Mouse (Mus musculus) erythroid progenitor cell, adult 5-6 weeks (primary cell): Measurements from ENCODE around the gene Defb22. TPM values are rescaled to one million over a fixed set of nuclear protein-coding genes. Genes with fewer than 3 reads are reported as not detected.

Source experiments
- ATAC-seq: replicated peaks from 2 replicates; pipeline ENCODE4 v1.8.0; 2016; ENCODE audit warnings: moderate number of reproducible peaks, mild to moderate bottlenecking, moderate TSS enrichment, inconsistent platforms; ENCODE audit not compliant: poor library complexity, low FRiP score, severe bottlenecking
- total RNA-seq, 2 experiments: library from RNA; stranded (forward) in 1 of 2; stranded (reverse) in 1 of 2; fragments of 150-400 nt in 1 of 2; fragments of 186-747, 209-891 nt in 1 of 2; gene quantifications; 2 replicates each; pipeline versions ENCODE4 v1.2.3 to v1.2.4; 2015 to 2017; ENCODE audit warnings: low replicate concordance in 2 of 2

Defb22 gene
- total RNA-seq, 2 experiments from 2014 or later: not detected

DNA sequence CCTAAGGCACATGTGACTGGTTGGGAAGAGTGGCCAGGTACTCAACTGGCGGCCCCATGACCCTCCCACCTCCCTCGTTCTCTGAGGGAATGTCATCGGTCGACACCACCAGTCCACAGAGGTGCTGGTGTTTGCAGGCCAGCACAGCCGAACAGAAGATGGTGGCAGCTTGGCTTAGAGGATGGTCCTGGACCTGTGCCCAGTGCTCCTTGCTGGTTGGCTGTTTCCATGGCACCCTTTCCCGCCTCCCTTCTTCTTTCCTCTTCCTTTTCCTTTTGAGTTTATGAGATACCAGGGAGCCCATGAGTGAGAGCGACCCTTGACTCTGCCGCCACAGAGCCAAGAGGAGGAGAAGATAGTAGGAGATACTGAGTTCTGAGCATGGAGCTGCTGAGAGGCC lies 46.7 kb downstream of the Defb22 start:
- ATAC-seq: no peak

- ATAC-seq: no peak
These were observed 47.6 kb downstream of the Defb22 start for GRCm38 (mm10) chr2:152442322-152442721.

DNA sequence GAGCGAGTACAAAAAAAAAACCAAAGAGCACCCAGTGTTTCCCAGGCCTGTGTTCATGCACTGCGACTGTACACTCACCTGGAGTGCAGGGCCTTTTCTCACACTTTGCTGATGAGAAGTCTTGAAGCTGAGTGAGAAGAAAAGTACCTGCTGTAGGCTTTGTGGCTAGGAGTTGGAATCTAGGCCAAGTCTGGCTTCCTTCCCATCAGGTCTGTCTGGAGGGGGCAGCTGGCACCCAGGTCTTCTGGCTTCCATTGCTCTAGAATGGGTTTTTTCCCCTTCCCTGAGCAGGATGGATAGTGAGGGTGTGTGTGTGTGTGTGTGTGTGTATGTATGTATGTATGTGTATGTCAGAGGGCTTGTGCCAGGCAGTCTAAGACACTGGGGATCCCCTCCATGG lies 50.1 kb downstream of the Defb22 start:
- ATAC-seq: no peak

GRCm38 (mm10) chr2:152438963-152439362 lies 51.0 kb downstream of the Defb22 start:
- no peak for ATAC-seq

GRCm38 (mm10) chr2:152436983-152437860 lies 52.7 kb downstream of the Defb22 start:
- ATAC-seq: peak; percentile 78

DNA sequence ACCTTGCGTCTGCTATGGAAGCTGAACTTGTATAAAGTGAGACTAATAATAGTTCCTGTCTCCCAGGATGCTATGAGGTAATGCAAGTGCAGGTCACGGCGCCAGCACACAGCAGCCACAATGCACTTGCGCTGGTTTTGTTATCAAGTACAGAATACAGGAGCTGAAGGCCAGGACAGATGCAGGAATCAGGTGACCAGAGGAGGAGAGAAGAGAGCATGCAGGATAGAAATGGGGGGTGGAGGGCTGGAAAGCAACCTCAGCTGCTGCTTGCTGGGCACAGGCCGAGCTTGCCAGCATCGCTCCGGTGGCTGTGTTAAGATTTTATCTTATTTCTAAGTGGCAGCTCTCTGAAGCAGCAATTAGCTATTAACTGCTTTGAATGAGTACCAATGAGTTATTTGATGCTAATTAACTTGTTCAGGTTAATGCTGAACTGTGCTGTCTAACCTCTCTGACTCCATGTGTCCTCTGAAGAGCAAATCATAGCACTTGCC lies 53.5 kb downstream of the Defb22 start:
- ATAC-seq: no peak

Other genes starting within 250 kb of the Defb22 start
- gene Tbc1d20, start 196.3 kb downstream of the Defb22 start, total RNA-seq (2015; ENCODE audit: low replicate concordance): 9.0 and 15.5 TPM in 2 replicates
- gene Tbc1d20, start 196.3 kb downstream of the Defb22 start, total RNA-seq (2017; ENCODE audit: low replicate concordance): 7.4 and 14.3 TPM in 2 replicates
- 53.0 and 64.6 TPM in 2 replicates for gene Rbck1, start 157.5 kb downstream of the Defb22 start, total RNA-seq (2015; ENCODE audit: low replicate concordance)
- gene Rbck1, start 157.5 kb downstream of the Defb22 start, total RNA-seq (2017; ENCODE audit: low replicate concordance): 20.3 and 35.2 TPM in 2 replicates
- gene Trib3, start 146.1 kb downstream of the Defb22 start, total RNA-seq (2015; ENCODE audit: low replicate concordance): not detected in 2 replicates
- 3.1 TPM in 1 of 2 replicates, not detected in the other for gene Trib3, start 146.1 kb downstream of the Defb22 start, total RNA-seq (2017; ENCODE audit: low replicate concordance)
- not detected in 2 replicates for gene Nrsn2, start 113.5 kb downstream of the Defb22 start, total RNA-seq (2015; ENCODE audit: low replicate concordance)
- not detected in 2 replicates for gene Nrsn2, start 113.5 kb downstream of the Defb22 start, total RNA-seq (2017; ENCODE audit: low replicate concordance)
- gene Sox12, start 92.1 kb downstream of the Defb22 start, total RNA-seq (2015; ENCODE audit: low replicate concordance): 4.0 and 4.2 TPM in 2 replicates
- 0.39 and 0.83 TPM in 2 replicates for gene Sox12, start 92.1 kb downstream of the Defb22 start, total RNA-seq (2017; ENCODE audit: low replicate concordance)
- gene Zcchc3, start 75.1 kb downstream of the Defb22 start, total RNA-seq (2015; ENCODE audit: low replicate concordance): 6.8 and 9.6 TPM in 2 replicates
- 4.9 and 5.4 TPM in 2 replicates for gene Zcchc3, start 75.1 kb downstream of the Defb22 start, total RNA-seq (2017; ENCODE audit: low replicate concordance)
- gene 6820408C15Rik, start 74.6 kb downstream of the Defb22 start, total RNA-seq (2015; ENCODE audit: low replicate concordance): not detected in 2 replicates
- 1.0 TPM in 1 of 2 replicates, not detected in the other for gene 6820408C15Rik, start 74.6 kb downstream of the Defb22 start, total RNA-seq (2017; ENCODE audit: low replicate concordance)
- not detected in 2 replicates for gene Defb23, start 25.5 kb downstream of the Defb22 start, total RNA-seq (2015; ENCODE audit: low replicate concordance)
- not detected in 2 replicates for gene Defb23, start 25.5 kb downstream of the Defb22 start, total RNA-seq (2017; ENCODE audit: low replicate concordance)
- not detected in 2 replicates for gene Defb20, start 13.1 kb downstream of the Defb22 start, total RNA-seq (2015; ENCODE audit: low replicate concordance)
- gene Defb20, start 13.1 kb downstream of the Defb22 start, total RNA-seq (2017; ENCODE audit: low replicate concordance): not detected in 2 replicates
- not detected in 2 replicates for gene Defb26, start 21.6 kb upstream of the Defb22 start, total RNA-seq (2015; ENCODE audit: low replicate concordance)
- not detected in 2 replicates for gene Defb26, start 21.6 kb upstream of the Defb22 start, total RNA-seq (2017; ENCODE audit: low replicate concordance)
- not detected in 2 replicates for gene Defb28, start 28.1 kb upstream of the Defb22 start, total RNA-seq (2015; ENCODE audit: low replicate concordance)
- gene Defb28, start 28.1 kb upstream of the Defb22 start, total RNA-seq (2017; ENCODE audit: low replicate concordance): not detected in 2 replicates
- gene Defb29, start 50.0 kb upstream of the Defb22 start, total RNA-seq (2015; ENCODE audit: low replicate concordance): not detected in 2 replicates
- not detected in 2 replicates for gene Defb29, start 50.0 kb upstream of the Defb22 start, total RNA-seq (2017; ENCODE audit: low replicate concordance)
- not detected in 2 replicates for gene Gm17416, start 79.2 kb upstream of the Defb22 start, total RNA-seq (2015; ENCODE audit: low replicate concordance)
- not detected in 2 replicates for gene Gm17416, start 79.2 kb upstream of the Defb22 start, total RNA-seq (2017; ENCODE audit: low replicate concordance)
- not detected in 2 replicates for gene Defb21, start 82.6 kb upstream of the Defb22 start, total RNA-seq (2015; ENCODE audit: low replicate concordance)
- not detected in 2 replicates for gene Defb21, start 82.6 kb upstream of the Defb22 start, total RNA-seq (2017; ENCODE audit: low replicate concordance)
- gene Defb19, start 90.2 kb upstream of the Defb22 start, total RNA-seq (2015; ENCODE audit: low replicate concordance): not detected in 2 replicates
- gene Defb19, start 90.2 kb upstream of the Defb22 start, total RNA-seq (2017; ENCODE audit: low replicate concordance): not detected in 2 replicates
- gene Defb45, start 109.3 kb upstream of the Defb22 start, total RNA-seq (2015; ENCODE audit: low replicate concordance): not detected in 2 replicates
- gene Defb45, start 109.3 kb upstream of the Defb22 start, total RNA-seq (2017; ENCODE audit: low replicate concordance): not detected in 2 replicates
- gene Defb36, start 114.2 kb upstream of the Defb22 start, total RNA-seq (2015; ENCODE audit: low replicate concordance): not detected in 2 replicates
- gene Defb36, start 114.2 kb upstream of the Defb22 start, total RNA-seq (2017; ENCODE audit: low replicate concordance): not detected in 2 replicates
- gene Defb25, start 132.9 kb upstream of the Defb22 start, total RNA-seq (2015; ENCODE audit: low replicate concordance): not detected in 2 replicates
- gene Defb25, start 132.9 kb upstream of the Defb22 start, total RNA-seq (2017; ENCODE audit: low replicate concordance): not detected in 2 replicates
- gene Rem1, start 136.8 kb upstream of the Defb22 start, total RNA-seq (2015; ENCODE audit: low replicate concordance): 2.9 TPM in 1 of 2 replicates, not detected in the other
- not detected in 2 replicates for gene Rem1, start 136.8 kb upstream of the Defb22 start, total RNA-seq (2017; ENCODE audit: low replicate concordance)
- gene H13, start 179.3 kb upstream of the Defb22 start, total RNA-seq (2015; ENCODE audit: low replicate concordance): 17.7 and 24.7 TPM in 2 replicates
- 11.6 and 13.2 TPM in 2 replicates for gene H13, start 179.3 kb upstream of the Defb22 start, total RNA-seq (2017; ENCODE audit: low replicate concordance)
- not detected in 2 replicates for gene Mcts2, start 196.9 kb upstream of the Defb22 start, total RNA-seq (2015; ENCODE audit: low replicate concordance)
- gene Mcts2, start 196.9 kb upstream of the Defb22 start, total RNA-seq (2017; ENCODE audit: low replicate concordance): 1.7 TPM in 1 of 2 replicates, not detected in the other
- gene Id1, start 246.1 kb upstream of the Defb22 start, total RNA-seq (2015; ENCODE audit: low replicate concordance): 1.3 and 17.3 TPM in 2 replicates
- gene Id1, start 246.1 kb upstream of the Defb22 start, total RNA-seq (2017; ENCODE audit: low replicate concordance): 1.6 and 2.6 TPM in 2 replicates